Mouse (Mus musculus): ENCODE data around the gene Osbpl3.

GRCm38 (mm10) chr6:50328901-50329300 is 127.1 kb downstream of the Osbpl3 start:
- TF ChIP-seq CTCF (IDR thresholded peaks at IDR 0.05; ENCODE audit: insufficient read depth, low read depth, low read length): no peak
- TF ChIP-seq POLR2A (IDR thresholded peaks at IDR 0.05; ENCODE audit: insufficient read depth, low read depth, low read length): no peak

Measured in olfactory bulb, adult 2 months (tissue).